Mouse (Mus musculus) lung, adult 10 weeks (tissue): ENCODE results near the gene Prok1. TPM values are rescaled to one million over a fixed set of nuclear protein-coding genes. Genes with fewer than 3 reads are reported as not detected.

ENCODE experiments used
- polyA plus RNA-seq: library from polyadenylated mRNA; stranded (reverse); fragments of 350-450 nt; fragmentation: Illumina TruSeq; extraction: RNeasy Lipid Tissue Mini Kit (QIAGEN cat#74804); gene quantifications from one replicate; pipeline ENCODE4 v1.2.3, GENCODE M21; 2014; ENCODE audit warnings: low read depth, low replicate concordance; ENCODE audit not compliant: insufficient read depth

Gene Prok1
- polyA plus RNA-seq: not detected

DNA sequence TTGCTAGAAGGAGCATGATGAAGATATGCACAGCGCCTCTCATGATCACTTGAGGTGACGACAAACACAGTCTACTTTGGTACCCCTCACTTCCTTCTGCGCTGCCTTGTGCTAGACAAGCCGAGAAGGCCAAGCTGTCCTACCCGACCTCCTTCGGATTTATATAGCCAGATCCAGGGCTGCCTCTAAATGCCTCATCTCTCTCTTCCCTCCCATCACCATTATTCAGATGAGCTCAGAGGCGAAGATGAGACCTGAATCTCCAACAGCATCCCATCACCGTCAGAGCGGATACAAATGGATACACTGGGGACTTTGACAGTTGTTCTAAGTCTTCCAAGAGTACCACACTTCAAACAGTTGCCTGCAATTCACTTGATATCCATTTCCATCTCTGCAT lies at the start of gene Prok1:
Gene Prok1 (minus strand): TSS at position 101 of the 400 bp plus-strand sequence.

DNA sequence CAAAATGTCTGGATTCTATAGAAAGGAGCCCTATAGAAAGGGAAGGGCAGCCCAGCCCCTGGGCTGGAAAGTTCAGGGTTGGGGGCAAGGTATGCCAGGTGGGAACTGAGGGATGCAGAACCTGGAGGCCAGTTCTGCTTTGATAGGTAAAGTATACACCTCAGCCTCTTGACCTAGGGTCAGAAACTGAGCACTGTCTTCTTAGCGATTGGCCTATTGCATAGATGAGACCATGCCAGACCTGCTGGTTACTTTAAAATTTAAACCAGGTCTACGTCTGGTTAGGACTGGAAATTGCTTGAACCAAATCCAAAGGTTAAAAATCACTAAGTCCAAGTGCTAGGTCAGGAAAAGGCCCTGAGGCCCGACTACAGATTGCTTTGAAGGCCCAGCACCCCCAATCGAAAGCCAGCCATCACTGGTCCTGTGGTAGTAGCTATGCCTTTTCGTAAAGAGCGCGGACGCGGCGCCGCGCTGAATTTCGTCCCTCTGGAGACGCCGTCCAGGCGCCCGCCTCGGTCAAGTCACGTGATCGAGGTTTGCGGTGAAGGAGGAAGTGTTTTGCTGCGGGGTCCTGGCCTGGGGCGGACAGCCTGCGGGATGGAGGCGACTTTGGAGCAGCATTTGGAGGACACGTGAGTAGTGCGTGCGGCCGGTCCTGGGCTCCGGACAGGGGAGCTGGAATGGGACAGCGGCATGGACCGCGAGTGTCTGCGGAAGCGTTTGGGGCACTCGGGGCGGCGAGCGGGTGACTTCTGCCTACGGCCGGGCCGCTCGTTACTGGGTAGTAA lies 39.2 kb upstream of the Prok1 start, which contains the start of gene Lamtor5:
Gene Lamtor5 (plus strand): TSS at position 380 of the 791 bp plus-strand sequence.

DNA sequence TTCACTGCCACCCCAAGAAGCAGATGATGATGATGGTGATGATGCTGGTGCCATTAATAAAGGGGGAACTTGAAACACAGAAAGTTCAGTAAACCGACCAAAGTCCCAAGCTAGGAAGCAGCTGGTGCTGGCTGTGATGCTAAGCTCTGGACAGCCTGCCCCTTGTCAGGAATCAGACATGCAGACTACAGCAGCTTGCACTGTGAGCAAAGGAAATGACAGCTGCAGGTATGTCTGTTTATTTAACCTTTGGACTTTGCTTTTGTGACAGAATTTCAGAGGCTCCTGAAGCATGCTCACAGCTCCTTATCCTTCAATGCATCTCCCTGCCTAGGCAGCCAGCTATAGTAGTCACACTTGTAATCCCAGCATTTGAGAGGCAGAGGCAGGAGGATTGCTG lies 9.0 kb downstream of the Prok1 start, which contains the start of gene A630076J17Rik:
Gene A630076J17Rik (plus strand): TSS at position 88 of the 400 bp plus-strand sequence.

DNA sequence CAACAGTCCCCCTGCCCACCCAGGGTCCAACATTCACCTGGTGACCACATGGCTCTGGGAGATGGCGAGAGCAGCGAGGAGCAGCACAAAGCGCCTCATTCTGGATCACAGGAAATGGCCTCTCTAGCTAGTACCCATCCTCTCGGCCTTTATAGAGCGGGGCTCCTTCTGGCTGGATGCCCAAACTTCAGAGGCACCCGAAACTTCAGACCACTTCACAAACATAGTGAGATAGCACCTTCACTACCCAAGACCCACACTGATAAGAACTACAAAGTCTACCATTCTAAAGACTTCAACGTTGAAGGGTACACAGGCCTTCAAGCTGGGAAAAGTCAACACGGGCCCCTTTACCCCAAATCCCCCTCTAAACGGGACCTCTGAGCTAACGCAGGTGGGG lies 17.9 kb downstream of the Prok1 start, which contains the start of gene Cym:
Gene Cym (minus strand): TSS at position 125 of the 400 bp plus-strand sequence.

Other genes starting within 250 kb of the Prok1 start
- 0.52 TPM for gene Kcna3, start 203.5 kb downstream of the Prok1 start, polyA plus RNA-seq
- 1.8 TPM for gene Kcna2, start 138.6 kb downstream of the Prok1 start, polyA plus RNA-seq
- not detected for gene Kcna10, start 56.7 kb downstream of the Prok1 start, polyA plus RNA-seq
- 0.32 TPM for gene Cym, start 18.0 kb downstream of the Prok1 start, polyA plus RNA-seq
- gene A630076J17Rik, start 9.1 kb downstream of the Prok1 start, polyA plus RNA-seq: not detected
- 123 TPM for gene Lamtor5, start 39.2 kb upstream of the Prok1 start, polyA plus RNA-seq
- 0.74 TPM for gene Slc16a4, start 51.5 kb upstream of the Prok1 start, polyA plus RNA-seq
- 3.7 TPM for gene Rbm15, start 94.0 kb upstream of the Prok1 start, polyA plus RNA-seq
- gene Kcnc4, start 219.8 kb upstream of the Prok1 start, polyA plus RNA-seq: 0.08 TPM